Mouse (Mus musculus): Measurements from ENCODE around the gene Tril.

Gene Tril

GRCm38 (mm10) chr6:53820486-53820985, at the start of gene Tril:
TSS of gene Tril (minus strand) at chr6:53820830.
- no peak for DNase-seq (ENCODE audit: low spot score in 2 of 2)

GRCm38 (mm10) chr6:53863011-53863410, 42.4 kb upstream of the Tril start:
- DNase-seq (ENCODE audit: low spot score in 2 of 2), result no peak

- no peak for DNase-seq (ENCODE audit: low spot score in 2 of 2)
These were observed 38.5 kb upstream of the Tril start for GRCm38 (mm10) chr6:53859106-53859505.

GRCm38 (mm10) chr6:53857822-53858221, 37.2 kb upstream of the Tril start:
- DNase-seq (ENCODE audit: low spot score in 2 of 2), result no peak

GRCm38 (mm10) chr6:53856775-53857174, 36.1 kb upstream of the Tril start:
- DNase-seq (ENCODE audit: low spot score in 2 of 2), result no peak

GRCm38 (mm10) chr6:53854971-53855856, 34.6 kb upstream of the Tril start:
- no peak for DNase-seq (ENCODE audit: low spot score in 2 of 2)

GRCm38 (mm10) chr6:53854226-53854625, 33.6 kb upstream of the Tril start:
- no peak for DNase-seq (ENCODE audit: low spot score in 2 of 2)

- DNase-seq (ENCODE audit: low spot score in 2 of 2), result no peak
These were observed 32.9 kb upstream of the Tril start for GRCm38 (mm10) chr6:53853546-53853945.

- DNase-seq (ENCODE audit: low spot score in 2 of 2), result no peak
These were observed 24.0 kb upstream of the Tril start for GRCm38 (mm10) chr6:53844626-53845025.

GRCm38 (mm10) chr6:53825213-53825612, 4.6 kb upstream of the Tril start:
- no peak for DNase-seq (ENCODE audit: low spot score in 2 of 2)

GRCm38 (mm10) chr6:53821041-53821501, 441 bp upstream of the Tril start:
- no peak for DNase-seq (ENCODE audit: low spot score in 2 of 2)

GRCm38 (mm10) chr6:53819761-53820485, 707 bp downstream of the Tril start:
- no peak for DNase-seq (ENCODE audit: low spot score in 2 of 2)

- DNase-seq (ENCODE audit: low spot score in 2 of 2), result no peak
These were observed 1.6 kb downstream of the Tril start for GRCm38 (mm10) chr6:53818732-53819661.

GRCm38 (mm10) chr6:53818264-53818731, 2.3 kb downstream of the Tril start:
- DNase-seq (ENCODE audit: low spot score in 2 of 2), result no peak

GRCm38 (mm10) chr6:53817763-53818174, 2.9 kb downstream of the Tril start:
- no peak for DNase-seq (ENCODE audit: low spot score in 2 of 2)

- no peak for DNase-seq (ENCODE audit: low spot score in 2 of 2)
These were observed 4.0 kb downstream of the Tril start for GRCm38 (mm10) chr6:53816661-53817060.

- DNase-seq (ENCODE audit: low spot score in 2 of 2), result no peak
These were observed 4.9 kb downstream of the Tril start for GRCm38 (mm10) chr6:53815691-53816090.

- no peak for DNase-seq (ENCODE audit: low spot score in 2 of 2)
These were observed 6.4 kb downstream of the Tril start for GRCm38 (mm10) chr6:53814214-53814613.

GRCm38 (mm10) chr6:53812242-53812641, 8.4 kb downstream of the Tril start:
- DNase-seq (ENCODE audit: low spot score in 2 of 2), result no peak

- no peak for DNase-seq (ENCODE audit: low spot score in 2 of 2)
These were observed 11.8 kb downstream of the Tril start for GRCm38 (mm10) chr6:53808801-53809200.

GRCm38 (mm10) chr6:53807185-53807584, 13.4 kb downstream of the Tril start:
- no peak for DNase-seq (ENCODE audit: low spot score in 2 of 2)
